8 mouse cellular contexts compared by ENCODE assay signal in genomic region chr5:137784546-137784945, GRCm38 (mm10). TPM values are rescaled to one million over a fixed set of nuclear protein-coding genes. Genes with fewer than 3 reads are reported as not detected.
DNase-seq lines count a peak whose midpoint lies in the region; ATAC-seq and TF ChIP-seq lines count a peak whose summit lies in the region.

No protein-coding gene starts in this region.

- H3K4me1 ChIP-seq in lung, postnatal 0 days (ENCODE audit: insufficient read depth, low read depth, low read length) = peaks cover 32% of the 10 kb centered on the region
- H3K4me1 ChIP-seq in intestine, postnatal 0 days (replicated peaks; ENCODE audit: control insufficient read depth, insufficient read depth, low read length) = peaks cover 18% of the 10 kb centered on the region
- H3K4me1 ChIP-seq in neural tube, embryonic 13.5 days (replicated peaks) = peaks cover 62% of the 10 kb centered on the region

- WGBS in lung, postnatal 0 days = 52% methylated on average over 14 of the region's 14 CpGs
- WGBS in intestine, postnatal 0 days = 47% methylated on average over 14 of the region's 14 CpGs
- WGBS in neural tube, embryonic 13.5 days = 82% methylated on average over 14 of the region's 14 CpGs

- DNase-seq in adrenal gland, adult (ENCODE audit: inconsistent age in 2 of 2, low spot score in 1 of 2) = peak; percentile 71 to 83
- DNase-seq in adrenal gland, postnatal 4 days (ENCODE audit: low spot score in 2 of 2) = no peak
- DNase-seq in lung, postnatal 0 days (ENCODE audit: low spot score) = no peak
- DNase-seq in lung, postnatal 10 days = no peak
- no peak for DNase-seq in spleen, adult 12 weeks (ENCODE audit: low spot score)
- no peak for DNase-seq in B cell, adult 2 months

- H3K9ac ChIP-seq in lung, postnatal 0 days (replicated peaks; ENCODE audit: low read depth) = peak overlapping the region; percentile 80
- peak overlapping the region; percentile 66; the same call in 1 of the 2 replicates for H3K9ac ChIP-seq in intestine, postnatal 0 days (ENCODE audit: low read depth, low read length)
- peak overlapping the region; percentile 97 for H3K9ac ChIP-seq in neural tube, embryonic 13.5 days

- no peaks in the 10 kb centered on the region for H3K9me3 ChIP-seq in lung, postnatal 0 days (ENCODE audit: low read length)
- H3K9me3 ChIP-seq in intestine, postnatal 0 days (ENCODE audit: control insufficient read depth) = no peaks in the 10 kb centered on the region
- no peaks in the 10 kb centered on the region for H3K9me3 ChIP-seq in neural tube, embryonic 13.5 days

- TF ChIP-seq CTCF in lung, postnatal 0 days (IDR thresholded peaks at IDR 0.05) = no peak
- TF ChIP-seq CTCF in intestine, postnatal 0 days (IDR thresholded peaks at IDR 0.05; ENCODE audit: low read depth) = peak; percentile 11; the same call in 1 of the 2 replicates

- H3K27ac ChIP-seq in lung, postnatal 0 days (ENCODE audit: low read length) = 0 out of 2 replicates have a peak overlapping the region, but pooled peaks have one; percentile 99
- H3K27ac ChIP-seq in intestine, postnatal 0 days (ENCODE audit: low read depth, low read length) = peak overlapping the region; percentile 97; the same call in 1 of the 2 replicates
- peak overlapping the region; percentile 99; the same call in 1 of the 2 replicates for H3K27ac ChIP-seq in neural tube, embryonic 13.5 days (replicated peaks)

- peak overlapping the region; percentile 63; the same call in 1 of the 2 replicates for H3K4me3 ChIP-seq in lung, postnatal 0 days (ENCODE audit: low read depth, low read length)
- peak overlapping the region; percentile 72 for H3K4me3 ChIP-seq in intestine, postnatal 0 days (ENCODE audit: low read depth, low read length)
- H3K4me3 ChIP-seq in neural tube, embryonic 13.5 days = peak overlapping the region; percentile 87

- no peaks in the 10 kb centered on the region for H3K27me3 ChIP-seq in lung, postnatal 0 days (replicated peaks; ENCODE audit: insufficient read depth, low read length)
- no peaks in the 10 kb centered on the region for H3K27me3 ChIP-seq in intestine, postnatal 0 days (replicated peaks; ENCODE audit: control insufficient read depth, insufficient read depth, low read length)
- peaks cover 7% of the 10 kb centered on the region; the same call in 1 of the 2 replicates for H3K27me3 ChIP-seq in neural tube, embryonic 13.5 days

- peaks cover 17% of the 10 kb centered on the region for H3K36me3 ChIP-seq in lung, postnatal 0 days (ENCODE audit: insufficient read depth, low read length)
- peaks cover 37% of the 10 kb centered on the region for H3K36me3 ChIP-seq in intestine, postnatal 0 days (ENCODE audit: control insufficient read depth, insufficient read depth)
- peaks cover 50% of the 10 kb centered on the region for H3K36me3 ChIP-seq in neural tube, embryonic 13.5 days

- ATAC-seq in lung, postnatal 0 days = no peak
- no peak for ATAC-seq in intestine, postnatal 0 days
- no peak for ATAC-seq in neural tube, embryonic 13.5 days (ENCODE audit: low read depth)

- no peak for TF ChIP-seq EP300 in lung, postnatal 0 days (IDR thresholded peaks at IDR 0.05)

- H3K4me2 ChIP-seq in lung, postnatal 0 days (replicated peaks; ENCODE audit: low read depth, low read length) = peak overlapping the region; percentile 85
- peak overlapping the region; percentile 93 for H3K4me2 ChIP-seq in intestine, postnatal 0 days (replicated peaks; ENCODE audit: low read depth)
- H3K4me2 ChIP-seq in neural tube, embryonic 13.5 days = peak overlapping the region; percentile 95

RNA-seq across cellular contexts. Expression of gene Mepce, which starts 2.9 kb away (rescaled TPM):
- total RNA-seq in adrenal gland, postnatal 4 days (2021) = 10 to 100 TPM; 58.4 to 67.5 TPM
- 12.2 and 13.7 TPM in 2 replicates for polyA plus RNA-seq in lung, postnatal 0 days (2015; fragmentation: Nextera tagmentation; extraction: Ambion mirVana)
- polyA plus RNA-seq in intestine, postnatal 0 days (2015; fragmentation: Nextera tagmentation; extraction: Ambion mirVana) = 10.3 and 10.8 TPM in 2 replicates
- polyA plus RNA-seq in neural tube, embryonic 13.5 days (2015; fragmentation: Nextera tagmentation; extraction: Ambion mirVana) = 9.9 and 12.3 TPM in 2 replicates

RNA-seq across cellular contexts. Expression of gene Zcwpw1, which starts 3.1 kb away (rescaled TPM):
- total RNA-seq in adrenal gland, postnatal 4 days (2021) = 1 to 10 TPM; 8.9 to 9.3 TPM
- 2.4 and 4.3 TPM in 2 replicates for polyA plus RNA-seq in lung, postnatal 0 days (2015; fragmentation: Nextera tagmentation; extraction: Ambion mirVana)
- polyA plus RNA-seq in intestine, postnatal 0 days (2015; fragmentation: Nextera tagmentation; extraction: Ambion mirVana) = 3.3 and 3.5 TPM in 2 replicates
- 10.4 and 12.4 TPM in 2 replicates for polyA plus RNA-seq in neural tube, embryonic 13.5 days (2015; fragmentation: Nextera tagmentation; extraction: Ambion mirVana)

RNA-seq across cellular contexts. Expression of gene Ppp1r35, which starts 5.9 kb away (rescaled TPM):
- 10 to 100 TPM; 29.9 to 40.3 TPM for total RNA-seq in adrenal gland, postnatal 4 days (2021)
- polyA plus RNA-seq in lung, postnatal 0 days (2015; fragmentation: Nextera tagmentation; extraction: Ambion mirVana) = 28.8 and 29.8 TPM in 2 replicates
- polyA plus RNA-seq in intestine, postnatal 0 days (2015; fragmentation: Nextera tagmentation; extraction: Ambion mirVana) = 29.0 and 30.8 TPM in 2 replicates
- polyA plus RNA-seq in neural tube, embryonic 13.5 days (2015; fragmentation: Nextera tagmentation; extraction: Ambion mirVana) = 38.1 and 39.7 TPM in 2 replicates

RNA-seq across cellular contexts. Expression of gene Tsc22d4, which starts 39.0 kb away (rescaled TPM):
- total RNA-seq in adrenal gland, postnatal 4 days (2021) = 100 to 1,000 TPM; 138 to 140 TPM
- polyA plus RNA-seq in lung, postnatal 0 days (2015; fragmentation: Nextera tagmentation; extraction: Ambion mirVana) = 119 and 129 TPM in 2 replicates
- polyA plus RNA-seq in intestine, postnatal 0 days (2015; fragmentation: Nextera tagmentation; extraction: Ambion mirVana) = 111 and 119 TPM in 2 replicates
- polyA plus RNA-seq in neural tube, embryonic 13.5 days (2015; fragmentation: Nextera tagmentation; extraction: Ambion mirVana) = 76.8 and 86.9 TPM in 2 replicates

RNA-seq across cellular contexts. Expression of gene Nyap1, which starts 43.1 kb away (rescaled TPM):
- 10 to 100 TPM; 10.9 to 11.6 TPM for total RNA-seq in adrenal gland, postnatal 4 days (2021)
- 0.51 and 0.65 TPM in 2 replicates for polyA plus RNA-seq in lung, postnatal 0 days (2015; fragmentation: Nextera tagmentation; extraction: Ambion mirVana)
- polyA plus RNA-seq in intestine, postnatal 0 days (2015; fragmentation: Nextera tagmentation; extraction: Ambion mirVana) = 1.6 and 2.0 TPM in 2 replicates
- 23.4 and 25.4 TPM in 2 replicates for polyA plus RNA-seq in neural tube, embryonic 13.5 days (2015; fragmentation: Nextera tagmentation; extraction: Ambion mirVana)

Comparison
In these comparisons a context has a peak if more than half of its experiments do, and no peak if none do; other contexts are left out.
1. DNase-seq: peak in adrenal gland, adult (2 of 2); none in adrenal gland, postnatal 4 days (0 of 2), lung, postnatal 0 days (single experiment), lung, postnatal 10 days (single experiment), spleen, adult 12 weeks (single experiment) and B cell, adult 2 months (0 of 2).
2. Peak in every context shown above with its lines, with median percentiles within 50 percentile points of each other: H3K27ac ChIP-seq, H3K4me2 ChIP-seq, H3K4me3 ChIP-seq and H3K9ac ChIP-seq.